Mouse (Mus musculus) liver, postnatal 0 days (tissue): ENCODE data around the gene Rtbdn. TPM values are rescaled to one million over a fixed set of nuclear protein-coding genes. Genes with fewer than 3 reads are reported as not detected.
A peak's percentile ranks its signal among the peaks of the same experiment; 100 is the strongest.

Experiments used
- ATAC-seq: fragments of 200-750 bp; cut with Nextera tagmentation; 2 replicates; pipeline ENCODE4 v1.8.0; 2017; ENCODE audit warnings: mild to moderate bottlenecking, moderate library complexity
- DNase-seq: peaks from one replicate; pipeline ENCODE4 v3.0.0-alpha.2; 2016
- H3K27ac ChIP-seq: fragments of 300-500 bp; sonication (generic); 2 replicates; pipeline ENCODE4 v1.5.1; 2014; ENCODE audit warnings: antibody characterized with exemption, moderate library complexity, mild to moderate bottlenecking, low read depth
- H3K27me3 ChIP-seq: fragments of 300-500 bp; sonication (generic); 2 replicates; pipeline ENCODE4 v1.6.1; 2014; ENCODE audit warnings: low read length, control low read depth, mixed read lengths; ENCODE audit not compliant: insufficient read depth
- H3K36me3 ChIP-seq: fragments of 300-500 bp; sonication (generic); replicated peaks from 2 replicates; pipeline ENCODE4 v1.6.1; 2014; ENCODE audit warnings: mild to moderate bottlenecking, control low read depth, low read length, moderate library complexity, mixed read lengths; ENCODE audit not compliant: insufficient read depth
- H3K4me1 ChIP-seq: fragments of 300-500 bp; sonication (generic); 2 replicates; pipeline ENCODE4 v1.6.1; 2014; ENCODE audit warnings: antibody characterized with exemption, mild to moderate bottlenecking, control low read depth; ENCODE audit not compliant: insufficient read depth
- H3K4me2 ChIP-seq: fragments of 300-500 bp; sonication (generic); 2 replicates; pipeline ENCODE4 v1.6.1; 2014; ENCODE audit warnings: low read depth, mild to moderate bottlenecking, low read length, moderate library complexity, mixed read lengths
- H3K4me3 ChIP-seq: fragments of 300-500 bp; sonication (generic); 2 replicates; pipeline ENCODE4 v1.5.1; 2014; ENCODE audit warnings: low read depth, low read length
- H3K9ac ChIP-seq: fragments of 300-500 bp; sonication (generic); replicated peaks from 2 replicates; pipeline ENCODE4 v1.6.1; 2014; ENCODE audit warnings: mild to moderate bottlenecking, moderate library complexity
- H3K9me3 ChIP-seq: fragments of 300-500 bp; sonication (generic); 2 replicates; pipeline ENCODE4 v1.6.1; 2016; ENCODE audit warnings: mild to moderate bottlenecking, control low read depth, low read length, mixed read lengths
- CTCF ChIP-seq: sonication (generic); IDR thresholded peaks from 2 replicates; pipeline ENCODE4 v1.5.1; 2016; ENCODE audit warnings: antibody characterized with exemption, low read depth
- EP300 ChIP-seq: IDR thresholded peaks from 2 replicates; pipeline ENCODE4 v1.6.1; 2016; ENCODE audit warnings: antibody characterized with exemption, low read depth, mild to moderate bottlenecking
- WGBS: fragments of 180-500 bp; shearing (Covaris S2); extraction: QIAGEN DNeasy Blood & Tissue Kit; methylation state at CpG from one replicate; pipeline ENCODE4 v1.1.7; 2014; ENCODE audit not compliant: insufficient replicate concordance; 5-methylcytosine and 5-hydroxymethylcytosine counted together
- polyA plus RNA-seq: library from polyadenylated mRNA; unstranded; fragments of >200 nt; fragmentation: Nextera tagmentation; extraction: Ambion mirVana; gene quantifications from 2 replicates; pipeline ENCODE4 v1.2.1, GENCODE M21; 2015

Gene Rtbdn
- 0.09 TPM in 1 of 2 replicates, not detected in the other for polyA plus RNA-seq

DNA sequence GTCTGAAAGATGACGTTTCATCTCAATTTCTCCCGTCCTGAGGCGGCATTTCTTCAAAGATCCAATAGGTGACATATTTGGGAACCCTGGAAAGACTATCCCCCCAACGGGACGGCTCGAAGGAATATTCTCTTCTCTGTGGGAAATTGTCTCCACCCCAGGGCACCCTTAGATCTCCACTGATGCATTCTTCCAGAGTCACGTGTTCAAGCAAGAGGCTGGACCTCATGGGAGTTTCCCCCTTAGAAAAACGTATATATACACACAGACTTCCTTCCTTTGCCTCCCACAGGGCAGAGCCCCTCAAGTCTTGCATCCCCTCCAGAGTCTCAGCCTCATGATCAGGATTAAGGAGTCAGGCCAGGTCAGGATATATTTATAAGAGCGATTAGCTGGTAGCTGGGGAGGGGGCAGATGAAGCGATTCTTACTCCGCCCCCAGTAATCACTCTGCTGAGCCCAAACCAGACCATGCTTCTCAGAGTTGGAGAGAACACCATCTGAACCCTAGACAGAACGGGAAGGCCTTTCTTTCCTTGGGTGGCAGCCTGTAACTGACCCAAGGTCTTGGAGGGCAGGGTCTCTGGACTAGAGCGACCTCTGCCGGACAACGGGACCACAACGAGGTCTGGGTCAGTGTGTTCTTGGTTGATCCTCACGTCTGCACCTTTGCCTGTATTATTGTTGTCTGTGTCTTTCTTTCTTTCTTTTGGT lies at the start of gene Rtbdn:
Rtbdn (plus strand) TSS at position 464 of the 713 bp plus-strand sequence.
- TF ChIP-seq CTCF (peak; percentile 48), EP300 (no peak)
- Histone ChIP-seq H3K9ac (no peak within 1 kb of the TSS), H3K4me2 (peak within 1 kb of the TSS; percentile 47), H3K27me3 (peaks cover 72% of the 10 kb centered on the region), H3K4me3 (peak within 1 kb of the TSS; percentile 25; the same call in 1 of the 2 replicates), H3K36me3 (no peaks in the 10 kb centered on the region), H3K9me3 (no peaks in the 10 kb centered on the region), H3K27ac (no peak within 1 kb of the TSS), H3K4me1 (peaks cover 11% of the 10 kb centered on the region)
- no peak for ATAC-seq
- 14% methylated on average over 17 of the region's 17 CpGs for WGBS
- no peak for DNase-seq

DNA sequence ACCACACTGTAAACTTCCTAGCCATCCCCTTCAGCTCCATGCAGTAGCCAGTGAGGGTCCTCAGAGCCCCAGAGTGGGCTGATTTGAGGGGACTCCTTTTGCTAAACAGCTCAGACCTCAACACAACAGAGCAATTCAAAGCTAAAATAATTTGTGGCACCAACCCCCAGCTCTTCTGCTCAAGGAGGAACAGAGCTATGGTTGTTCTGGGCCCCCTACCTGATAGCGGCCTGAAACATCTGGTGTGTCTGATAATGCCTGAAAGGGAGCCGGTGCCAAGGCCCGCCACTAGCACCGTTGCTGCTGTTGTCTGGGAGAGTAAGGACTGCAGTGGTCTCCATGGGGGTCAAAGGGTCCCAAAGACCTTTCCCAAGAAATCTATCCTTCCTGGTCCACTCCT lies 45.7 kb upstream of the Rtbdn start:
- peaks cover 19% of the 10 kb centered on the region for H3K4me1 ChIP-seq
- DNase-seq, result peak; percentile 78
- TF ChIP-seq CTCF (no peak), EP300 (peak; percentile 94)
- H3K27ac ChIP-seq, result peak overlapping the region; percentile 95
- peaks cover 21% of the 10 kb centered on the region for H3K36me3 ChIP-seq
- WGBS, result 48% methylated on average over 4 of the region's 4 CpGs
- H3K9ac ChIP-seq, result peak overlapping the region; percentile 98
- peak overlapping the region; percentile 93 for H3K4me3 ChIP-seq
- peak; percentile 66 for ATAC-seq
- H3K4me2 ChIP-seq, result peak overlapping the region; percentile 90
- no peaks in the 10 kb centered on the region for H3K9me3 ChIP-seq
- no peaks in the 10 kb centered on the region for H3K27me3 ChIP-seq

DNA sequence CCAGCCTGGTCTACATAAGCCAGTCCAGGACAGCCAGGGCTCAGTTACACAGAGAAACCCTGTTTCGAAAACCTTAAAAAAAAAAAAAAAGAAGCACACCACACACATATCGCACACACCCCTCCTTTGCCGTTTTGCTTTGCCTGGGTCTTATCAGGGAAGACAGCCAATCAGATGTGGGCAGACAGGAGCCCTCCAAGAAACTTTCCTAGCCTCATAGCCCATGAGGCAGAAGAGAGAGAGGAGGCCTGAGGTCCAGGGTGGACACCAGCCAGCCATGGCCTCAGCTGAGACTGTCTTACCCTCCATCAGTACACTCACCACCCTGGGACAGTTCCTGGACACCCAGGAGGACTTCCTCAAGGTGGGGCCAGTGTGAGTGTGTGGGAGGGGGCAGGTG lies 45.0 kb upstream of the Rtbdn start, which contains the start of gene Klf1:
Klf1 (plus strand) TSS at position 177 of the 400 bp plus-strand sequence.
- Histone ChIP-seq H3K9ac (peak within 1 kb of the TSS; percentile 98), H3K9me3 (no peaks in the 10 kb centered on the region), H3K27me3 (no peaks in the 10 kb centered on the region), H3K4me3 (peak within 1 kb of the TSS; percentile 93), H3K4me2 (peak within 1 kb of the TSS; percentile 90), H3K36me3 (peaks cover 21% of the 10 kb centered on the region), H3K27ac (peak within 1 kb of the TSS; percentile 95), H3K4me1 (peaks cover 19% of the 10 kb centered on the region)
- DNase-seq (peak; percentile 60), ATAC-seq (peak; percentile 48)
- 57% methylated on average over 3 of the region's 3 CpGs for WGBS
- TF ChIP-seq EP300 (peak; percentile 93), CTCF (no peak)

DNA sequence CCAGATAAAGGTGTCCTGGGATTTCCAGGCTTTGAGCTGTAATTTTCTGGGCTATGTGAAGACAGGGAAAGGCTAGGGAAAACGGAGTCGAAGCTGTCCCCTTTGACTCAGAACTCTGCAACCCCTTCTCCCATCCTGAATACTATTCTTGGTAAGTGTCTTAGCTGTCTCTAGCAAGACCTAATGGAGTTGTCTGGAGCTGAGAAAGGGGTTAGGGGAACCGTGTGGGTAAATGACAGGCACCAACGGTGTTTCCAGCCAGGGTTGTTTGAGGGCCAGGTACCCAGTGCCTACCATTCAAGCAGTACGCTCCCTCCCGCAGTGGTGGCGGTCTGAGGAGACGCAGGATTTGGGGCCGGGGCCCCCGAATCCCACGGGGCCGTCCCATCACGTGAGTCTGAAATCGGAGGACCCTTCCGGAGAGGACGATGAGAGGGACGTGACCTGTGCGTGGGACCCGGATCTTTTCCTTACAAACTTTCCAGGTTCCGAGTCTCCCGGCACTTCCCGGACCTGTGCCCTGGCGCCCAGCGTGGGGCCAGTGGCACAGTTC lies 44.3 kb upstream of the Rtbdn start:
- Histone ChIP-seq H3K4me2 (peak overlapping the region; percentile 90), H3K27ac (peak overlapping the region; percentile 95), H3K4me1 (peaks cover 19% of the 10 kb centered on the region), H3K36me3 (peaks cover 21% of the 10 kb centered on the region), H3K9me3 (no peaks in the 10 kb centered on the region), H3K9ac (peak overlapping the region; percentile 98), H3K4me3 (peak overlapping the region; percentile 93), H3K27me3 (no peaks in the 10 kb centered on the region)
- WGBS, result 6% methylated on average over 24 of the region's 24 CpGs
- DNase-seq (peak; percentile 49), ATAC-seq (no peak)
- TF ChIP-seq EP300 (no peak), CTCF (no peak)

DNA sequence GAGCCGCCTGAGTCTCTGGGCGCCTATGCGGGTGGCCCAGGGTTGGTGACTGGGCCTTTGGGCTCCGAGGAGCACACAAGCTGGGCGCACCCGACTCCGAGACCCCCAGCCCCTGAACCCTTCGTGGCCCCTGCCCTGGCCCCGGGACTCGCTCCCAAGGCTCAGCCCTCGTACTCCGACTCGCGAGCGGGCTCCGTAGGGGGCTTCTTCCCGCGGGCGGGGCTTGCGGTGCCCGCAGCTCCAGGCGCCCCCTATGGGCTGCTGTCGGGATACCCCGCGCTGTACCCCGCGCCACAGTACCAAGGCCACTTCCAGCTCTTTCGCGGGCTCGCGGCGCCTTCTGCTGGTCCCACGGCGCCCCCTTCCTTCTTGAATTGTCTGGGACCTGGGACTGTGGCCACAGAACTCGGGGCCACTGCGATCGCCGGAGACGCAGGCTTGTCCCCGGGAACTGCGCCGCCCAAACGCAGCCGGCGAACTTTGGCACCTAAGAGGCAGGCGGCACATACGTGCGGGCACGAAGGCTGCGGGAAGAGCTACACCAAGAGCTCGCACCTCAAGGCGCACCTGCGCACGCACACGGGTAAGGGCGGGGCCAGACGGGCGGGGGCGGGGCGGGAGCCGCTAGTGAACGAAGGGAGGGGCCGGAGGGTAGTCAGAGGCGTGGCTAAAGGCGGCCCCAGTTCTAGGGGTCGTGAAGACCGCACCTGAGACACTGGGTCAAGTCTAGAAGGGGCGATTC lies 43.7 kb upstream of the Rtbdn start:
- DNase-seq (peak; percentile 94), ATAC-seq (peak; percentile 84)
- H3K9me3 ChIP-seq, result no peaks in the 10 kb centered on the region
- under 1% methylated on average over 66 of the region's 68 CpGs for WGBS
- TF ChIP-seq EP300 (peak; percentile 48; the same call in 1 of the 2 replicates), CTCF (peak; percentile 97)
- peaks cover 19% of the 10 kb centered on the region for H3K4me1 ChIP-seq
- H3K27me3 ChIP-seq, result no peaks in the 10 kb centered on the region
- peak overlapping the region; percentile 98 for H3K9ac ChIP-seq
- H3K27ac ChIP-seq, result peak overlapping the region; percentile 95
- peak overlapping the region; percentile 90 for H3K4me2 ChIP-seq
- H3K4me3 ChIP-seq, result peak overlapping the region; percentile 93
- peaks cover 21% of the 10 kb centered on the region for H3K36me3 ChIP-seq

DNA sequence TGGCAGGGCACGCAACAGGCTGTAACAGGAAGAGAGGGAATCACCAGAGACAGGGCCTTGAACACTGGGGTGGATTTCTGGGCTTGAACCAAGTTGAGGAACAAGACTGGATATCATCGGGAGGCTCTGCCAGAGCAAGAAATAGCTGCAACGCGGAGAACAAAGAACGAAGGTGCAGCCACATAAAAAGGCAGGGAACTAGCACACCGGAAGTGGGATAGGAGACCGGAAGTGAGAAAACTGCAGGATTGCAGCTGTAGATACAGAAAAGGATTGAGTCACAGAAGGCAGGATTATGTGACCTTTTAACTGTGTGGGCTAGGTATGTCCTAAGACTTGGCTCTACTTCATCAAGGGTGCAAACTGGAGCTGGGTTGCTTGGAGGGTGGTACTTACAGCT lies 42.4 kb upstream of the Rtbdn start:
- Histone ChIP-seq H3K27ac (no peak overlapping the region), H3K9ac (0 out of 2 replicates have a peak overlapping the region, but pooled peaks have one; percentile 35), H3K4me3 (peak overlapping the region; percentile 93; the same call in 1 of the 2 replicates)

More for the DNA sequence above, 42.4 kb upstream of the Rtbdn start:
- H3K36me3 ChIP-seq, result peaks cover 21% of the 10 kb centered on the region
- no peak for TF ChIP-seq EP300
- no peak for TF ChIP-seq CTCF
- H3K4me1 ChIP-seq, result peaks cover 26% of the 10 kb centered on the region
- WGBS, result 83% methylated on average over 7 of the region's 7 CpGs
- peak overlapping the region; percentile 90 for H3K4me2 ChIP-seq
- DNase-seq, result no peak
- H3K9me3 ChIP-seq, result no peaks in the 10 kb centered on the region
- H3K27me3 ChIP-seq, result no peaks in the 10 kb centered on the region
- ATAC-seq, result no peak
